Mouse (Mus musculus) heart, embryonic 16.5 days (tissue): Measurements from ENCODE around the gene Frmpd3. TPM values are rescaled to one million over a fixed set of nuclear protein-coding genes. Genes with fewer than 3 reads are reported as not detected.
A peak's percentile ranks its signal among the peaks of the same experiment; 100 is the strongest.
"Not testable (repeated sequence)": the region's sequence is repeated elsewhere in the genome, so short reads cannot be mapped to it uniquely, and the experiment has no call there.

Experiments used
- ATAC-seq: fragments of 200-750 bp; cut with Nextera tagmentation; replicated peaks from 2 replicates; pipeline ENCODE4 v1.8.0; 2017; ENCODE audit warnings: moderate number of reproducible peaks; ENCODE audit not compliant: insufficient read depth, low FRiP score; ENCODE audit errors: extremely low read depth
- H3K27ac ChIP-seq: fragments of 300-500 bp; sonication (generic); 2 replicates; pipeline ENCODE4 v1.5.1; 2014; ENCODE audit warnings: mild to moderate bottlenecking, low read length, control low read depth, moderate library complexity
- H3K27me3 ChIP-seq: fragments of 300-500 bp; sonication (generic); 2 replicates; pipeline ENCODE4 v1.6.1; 2014; ENCODE audit warnings: low read length, mixed read lengths; ENCODE audit not compliant: control insufficient read depth, insufficient read depth
- H3K36me3 ChIP-seq: fragments of 300-500 bp; sonication (generic); 2 replicates; pipeline ENCODE4 v1.6.1; 2014; ENCODE audit not compliant: control insufficient read depth, insufficient read depth
- H3K4me1 ChIP-seq: fragments of 300-500 bp; sonication (generic); 2 replicates; pipeline ENCODE4 v1.6.1; 2014; ENCODE audit warnings: low read length, mixed read lengths; ENCODE audit not compliant: control insufficient read depth, insufficient read depth
- H3K4me2 ChIP-seq: fragments of 300-500 bp; sonication (generic); 2 replicates; pipeline ENCODE4 v1.6.1; 2014; ENCODE audit warnings: low read depth, mild to moderate bottlenecking, control low read depth, low read length
- H3K4me3 ChIP-seq: fragments of 300-500 bp; sonication (generic); 2 replicates; pipeline ENCODE4 v1.5.1; 2014; ENCODE audit warnings: mild to moderate bottlenecking, control low read depth, low read length
- H3K9ac ChIP-seq: fragments of 300-500 bp; sonication (generic); 2 replicates; pipeline ENCODE4 v1.6.1; 2014; ENCODE audit warnings: low read length, control low read depth
- H3K9me3 ChIP-seq: fragments of 300-500 bp; sonication (generic); replicated peaks from 2 replicates; pipeline ENCODE4 v1.6.1; 2016; ENCODE audit warnings: low read length; ENCODE audit not compliant: control insufficient read depth
- WGBS: fragments of 180-500 bp; shearing (Covaris S2); extraction: QIAGEN DNeasy Blood & Tissue Kit; methylation state at CpG from one replicate; pipeline ENCODE4 v1.1.7; 2014; 5-methylcytosine and 5-hydroxymethylcytosine counted together
- polyA plus RNA-seq: library from polyadenylated mRNA; unstranded; fragments of >200 nt; fragmentation: Nextera tagmentation; extraction: Ambion mirVana; gene quantifications from 2 replicates; pipeline ENCODE4 v1.2.1, GENCODE M21; 2015

Gene Frmpd3
- 0.14 and 0.16 TPM in 2 replicates for polyA plus RNA-seq

- Histone ChIP-seq H3K36me3 (no peaks in the 10 kb centered on the region), H3K4me3 (peak within 1 kb of the TSS; percentile 47), H3K9ac (peak within 1 kb of the TSS; percentile 54; the same call in 1 of the 2 replicates), H3K27ac (no peak within 1 kb of the TSS), H3K4me1 (no peaks in the 10 kb centered on the region), H3K4me2 (peak within 1 kb of the TSS; percentile 74), H3K27me3 (peaks cover 20% of the 10 kb centered on the region), H3K9me3 (no peaks in the 10 kb centered on the region)
- 18% methylated on average over 23 of the region's 24 CpGs for WGBS
- no peak for ATAC-seq
Measured at GRCm38 (mm10) chrX:140341656-140342392, at the start of gene Frmpd3. Frmpd3 (plus strand) TSS chrX:140342263.

- no peak for ATAC-seq
- Histone ChIP-seq H3K9ac (no peak overlapping the region), H3K9me3 (no peaks in the 10 kb centered on the region), H3K4me3 (no peak overlapping the region), H3K4me1 (no peaks in the 10 kb centered on the region), H3K36me3 (no peaks in the 10 kb centered on the region), H3K4me2 (no peak overlapping the region), H3K27ac (no peak overlapping the region), H3K27me3 (peaks cover 4% of the 10 kb centered on the region; the same call in 1 of the 2 replicates)
- WGBS: 65% methylated on average over 4 of the region's 4 CpGs
Measured at GRCm38 (mm10) chrX:140303731-140304130, 38.3 kb upstream of the Frmpd3 start.

- no peak overlapping the region for H3K4me3 ChIP-seq
- no peak for ATAC-seq
- H3K4me2 ChIP-seq: no peak overlapping the region
- H3K4me1 ChIP-seq: no peaks in the 10 kb centered on the region
- H3K27me3 ChIP-seq: peaks cover 4% of the 10 kb centered on the region
- H3K9ac ChIP-seq: no peak overlapping the region
- H3K36me3 ChIP-seq: no peaks in the 10 kb centered on the region
- WGBS: 71% methylated on average over 7 of the region's 7 CpGs
- no peaks in the 10 kb centered on the region for H3K9me3 ChIP-seq
- no peak overlapping the region for H3K27ac ChIP-seq
Measured at GRCm38 (mm10) chrX:140305652-140306051, 36.4 kb upstream of the Frmpd3 start.

GRCm38 (mm10) chrX:140317931-140318330 is 24.1 kb upstream of the Frmpd3 start:
- 82% methylated on average over 4 of the region's 4 CpGs for WGBS
- Histone ChIP-seq H3K36me3 (no peaks in the 10 kb centered on the region), H3K9ac (no peak overlapping the region), H3K27me3 (no peaks in the 10 kb centered on the region; the same call in 1 of the 2 replicates), H3K4me1 (no peaks in the 10 kb centered on the region), H3K4me2 (no peak overlapping the region), H3K9me3 (no peaks in the 10 kb centered on the region), H3K27ac (no peak overlapping the region), H3K4me3 (no peak overlapping the region)
- ATAC-seq: no peak

GRCm38 (mm10) chrX:140319131-140319530 is 22.9 kb upstream of the Frmpd3 start:
- Histone ChIP-seq H3K27me3 (no peaks in the 10 kb centered on the region), H3K9ac (no peak overlapping the region), H3K9me3 (no peaks in the 10 kb centered on the region), H3K27ac (no peak overlapping the region), H3K4me3 (no peak overlapping the region), H3K4me1 (no peaks in the 10 kb centered on the region), H3K4me2 (no peak overlapping the region), H3K36me3 (no peaks in the 10 kb centered on the region)
- 74% methylated on average over 6 of the region's 6 CpGs for WGBS
- ATAC-seq: no peak

GRCm38 (mm10) chrX:140320671-140321070 is 21.4 kb upstream of the Frmpd3 start:
- H3K4me2 ChIP-seq, H3K27ac ChIP-seq, H3K36me3 ChIP-seq, ATAC-seq, H3K9me3 ChIP-seq, H3K9ac ChIP-seq, H3K4me3 ChIP-seq, H3K4me1 ChIP-seq, H3K27me3 ChIP-seq: not testable (repeated sequence)
- 69% methylated on average over 1 of the region's 1 CpGs for WGBS

GRCm38 (mm10) chrX:140342393-140343163 is 515 bp downstream of the Frmpd3 start:
- no peaks in the 10 kb centered on the region for H3K4me1 ChIP-seq
- H3K27me3 ChIP-seq: peaks cover 20% of the 10 kb centered on the region
- no peaks in the 10 kb centered on the region for H3K36me3 ChIP-seq
- no peak overlapping the region for H3K27ac ChIP-seq
- no peaks in the 10 kb centered on the region for H3K9me3 ChIP-seq
- no peak for ATAC-seq
- peak overlapping the region; percentile 47 for H3K4me3 ChIP-seq
- peak overlapping the region; percentile 74 for H3K4me2 ChIP-seq
- H3K9ac ChIP-seq: peak overlapping the region; percentile 54; the same call in 1 of the 2 replicates
- 22% methylated on average over 21 of the region's 25 CpGs for WGBS

- Histone ChIP-seq H3K27ac (no peak overlapping the region), H3K27me3 (peaks cover 4% of the 10 kb centered on the region; the same call in 1 of the 2 replicates), H3K9ac (no peak overlapping the region), H3K4me3 (no peak overlapping the region), H3K36me3 (no peaks in the 10 kb centered on the region), H3K4me2 (no peak overlapping the region), H3K9me3 (no peaks in the 10 kb centered on the region), H3K4me1 (no peaks in the 10 kb centered on the region)
- WGBS: 27% methylated on average over 4 of the region's 4 CpGs
- no peak for ATAC-seq
Measured at GRCm38 (mm10) chrX:140375628-140376027, 33.6 kb downstream of the Frmpd3 start.

GRCm38 (mm10) chrX:140399986-140400385 is 57.9 kb downstream of the Frmpd3 start:
- H3K4me1 ChIP-seq: no peaks in the 10 kb centered on the region
- H3K9me3 ChIP-seq: no peaks in the 10 kb centered on the region
- H3K9ac ChIP-seq: no peak overlapping the region
- no peak overlapping the region for H3K4me2 ChIP-seq
- H3K36me3 ChIP-seq: no peaks in the 10 kb centered on the region
- ATAC-seq: no peak
- H3K27ac ChIP-seq: no peak overlapping the region
- no peak overlapping the region for H3K4me3 ChIP-seq
- H3K27me3 ChIP-seq: peaks cover 3% of the 10 kb centered on the region; the same call in 1 of the 2 replicates
- WGBS: 48% methylated on average over 3 of the region's 3 CpGs
